Mouse (Mus musculus) thymus, postnatal 36 days (tissue): ENCODE results near the gene Arfip1.

Source experiments
- DNase-seq, 2 experiments: peaks; one replicate each; pipeline ENCODE4 v3.0.0; 2022; ENCODE audit warnings: mixed read lengths in 2 of 2

Arfip1 gene

GRCm38 (mm10) chr3:84449015-84449414, 133.4 kb downstream of the Arfip1 start:
- DNase-seq = no peak

DNA sequence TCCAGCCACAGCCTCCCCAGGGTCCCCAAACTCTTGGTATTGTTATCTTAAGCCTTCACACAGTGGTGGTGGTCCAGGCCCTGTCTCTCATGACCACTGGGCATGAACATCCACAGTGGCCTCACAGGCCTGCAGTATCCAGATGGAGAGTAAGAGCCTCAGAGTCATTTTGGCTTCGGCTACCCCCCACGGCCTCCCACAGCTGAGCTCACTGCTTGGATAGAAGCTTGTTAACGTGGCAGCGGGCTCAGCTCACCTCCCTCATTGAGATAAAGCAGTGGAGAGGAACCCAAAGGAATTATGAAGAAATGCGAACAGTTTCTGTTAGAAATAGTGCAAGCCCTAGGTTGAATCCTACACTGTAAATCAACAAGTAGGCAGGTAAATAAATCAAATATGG, 134.6 kb downstream of the Arfip1 start:
- DNase-seq = no peak
